Mouse (Mus musculus): ENCODE data around the gene Cnbd2.

DNA sequence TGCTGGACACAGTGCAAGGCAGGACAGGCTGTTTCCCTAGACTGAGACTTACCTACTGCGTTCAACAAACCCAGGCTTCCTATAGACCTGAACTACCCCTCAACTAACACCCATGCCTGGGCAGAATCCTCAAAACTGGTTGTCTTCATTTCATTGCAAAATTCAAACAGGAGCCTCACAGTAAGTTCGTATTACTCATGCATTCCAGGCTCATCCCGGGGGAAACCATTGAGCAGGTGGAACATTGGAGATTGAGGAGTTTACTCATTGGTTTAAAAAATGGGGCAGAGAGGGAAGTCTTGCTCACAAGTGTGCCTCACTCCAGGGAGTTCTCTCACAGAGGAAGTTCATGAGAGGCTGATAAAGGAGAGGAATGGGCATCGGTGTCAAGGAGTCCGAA, 1.6 kb upstream of the Cnbd2 start:
- TF ChIP-seq POLR2A (IDR thresholded peaks at IDR 0.05; ENCODE audit: borderline replicate concordance, extremely low read depth, insufficient read depth, insufficient read length, poor library complexity, severe bottlenecking) (no peak), CTCF (IDR thresholded peaks at IDR 0.05; ENCODE audit: borderline replicate concordance, extremely low read depth, insufficient read depth, insufficient read length) (no peak)
